Comparison of ENCODE assay signal across 17 mouse cellular contexts in genomic region chr1:25892970-25893369, GRCm38 (mm10).
DNase-seq lines count a peak whose midpoint lies in the region; ATAC-seq lines count a peak whose summit lies in the region.
"Had no signal": no experiment of that assay in that cellular context is flagged by ENCODE, and none has a peak within 500 bp of the region (broad histone marks: within the 10 kb centered on the region; RNA-seq: fewer than 3 reads in every experiment).

No protein-coding gene starts in this region.

- WGBS in neural tube, embryonic 13.5 days, result 53% methylated on average over 4 of the region's 4 CpGs
- WGBS in forebrain, embryonic 15.5 days, result 19% methylated on average over 4 of the region's 4 CpGs
- 30% methylated on average over 4 of the region's 4 CpGs for WGBS in hindbrain, embryonic 16.5 days
- 76% methylated on average over 4 of the region's 4 CpGs for WGBS in embryonic facial prominence, embryonic 10.5 days

- peak; percentile 64; the same call in 1 of the 2 replicates for ATAC-seq in neural tube, embryonic 13.5 days (ENCODE audit: low read depth)
- ATAC-seq in forebrain, embryonic 15.5 days (replicated peaks), result peak; percentile 85
- ATAC-seq in hindbrain, embryonic 16.5 days, result peak; percentile 84
- no peak for ATAC-seq in erythroblast, adult 5-6 weeks (replicated peaks; ENCODE audit: low FRiP score, poor library complexity, severe bottlenecking)
- ATAC-seq: intestine, postnatal 0 days; liver, embryonic 12.5 days had no signal

- no peaks in the 10 kb centered on the region for H3K27me3 ChIP-seq in neural tube, embryonic 13.5 days
- H3K27me3 ChIP-seq in forebrain, embryonic 15.5 days, result no peaks in the 10 kb centered on the region
- H3K27me3 ChIP-seq in hindbrain, embryonic 16.5 days (replicated peaks; ENCODE audit: control insufficient read depth, insufficient read depth, low read length), result no peaks in the 10 kb centered on the region
- H3K27me3 ChIP-seq in embryonic facial prominence, embryonic 10.5 days (replicated peaks; ENCODE audit: low read depth, poor library complexity, severe bottlenecking), result no peaks in the 10 kb centered on the region
- H3K27me3 ChIP-seq: liver, embryonic 12.5 days; lung, embryonic 15.5 days had no signal

- no peak overlapping the region for H3K4me3 ChIP-seq in neural tube, embryonic 13.5 days
- H3K4me3 ChIP-seq in forebrain, embryonic 15.5 days, result no peak overlapping the region
- H3K4me3 ChIP-seq in hindbrain, embryonic 16.5 days (ENCODE audit: low read length), result no peak overlapping the region
- no peak overlapping the region for H3K4me3 ChIP-seq in embryonic facial prominence, embryonic 10.5 days
- H3K4me3 ChIP-seq: heart, adult 2 months; limb, embryonic 10.5 days; liver, embryonic 12.5 days; lung, embryonic 15.5 days had no signal

- H3K27ac ChIP-seq in neural tube, embryonic 13.5 days (replicated peaks), result no peak overlapping the region
- H3K27ac ChIP-seq in forebrain, embryonic 15.5 days (replicated peaks), result no peak overlapping the region; the same call in 1 of the 2 replicates
- H3K27ac ChIP-seq in hindbrain, embryonic 16.5 days (ENCODE audit: low read depth, low read length), result no peak overlapping the region
- no peak overlapping the region for H3K27ac ChIP-seq in embryonic facial prominence, embryonic 10.5 days (replicated peaks)
- H3K27ac ChIP-seq: heart, adult 2 months; limb, embryonic 10.5 days; liver, embryonic 12.5 days; lung, embryonic 15.5 days had no signal

- no peak overlapping the region for H3K9ac ChIP-seq in neural tube, embryonic 13.5 days
- no peak overlapping the region for H3K9ac ChIP-seq in forebrain, embryonic 15.5 days (replicated peaks)
- no peak overlapping the region for H3K9ac ChIP-seq in hindbrain, embryonic 16.5 days (ENCODE audit: low read depth, low read length)
- H3K9ac ChIP-seq: liver, embryonic 12.5 days; lung, embryonic 15.5 days had no signal

- H3K9me3 ChIP-seq in neural tube, embryonic 13.5 days, result no peaks in the 10 kb centered on the region
- no peaks in the 10 kb centered on the region for H3K9me3 ChIP-seq in forebrain, embryonic 15.5 days
- no peaks in the 10 kb centered on the region for H3K9me3 ChIP-seq in hindbrain, embryonic 16.5 days (ENCODE audit: control insufficient read depth, low read length)
- no peaks in the 10 kb centered on the region for H3K9me3 ChIP-seq in embryonic facial prominence, embryonic 10.5 days
- H3K9me3 ChIP-seq: G1E; limb, embryonic 10.5 days; liver, embryonic 12.5 days; lung, embryonic 15.5 days had no signal

- no peaks in the 10 kb centered on the region for H3K36me3 ChIP-seq in neural tube, embryonic 13.5 days
- H3K36me3 ChIP-seq in forebrain, embryonic 15.5 days, result no peaks in the 10 kb centered on the region
- no peaks in the 10 kb centered on the region for H3K36me3 ChIP-seq in hindbrain, embryonic 16.5 days (ENCODE audit: control insufficient read depth, insufficient read depth, low read length)
- H3K36me3 ChIP-seq in embryonic facial prominence, embryonic 10.5 days (replicated peaks), result no peaks in the 10 kb centered on the region
- H3K36me3 ChIP-seq: G1E; limb, embryonic 10.5 days; liver, embryonic 12.5 days; lung, embryonic 15.5 days had no signal

- no peak overlapping the region for H3K4me2 ChIP-seq in neural tube, embryonic 13.5 days
- H3K4me2 ChIP-seq in forebrain, embryonic 15.5 days (replicated peaks), result no peak overlapping the region
- H3K4me2 ChIP-seq in hindbrain, embryonic 16.5 days (ENCODE audit: low read length), result no peak overlapping the region
- H3K4me2 ChIP-seq: liver, embryonic 12.5 days; lung, embryonic 15.5 days had no signal

- no peaks in the 10 kb centered on the region for H3K4me1 ChIP-seq in neural tube, embryonic 13.5 days (replicated peaks)
- peaks cover 7% of the 10 kb centered on the region; the same call in 1 of the 2 replicates for H3K4me1 ChIP-seq in forebrain, embryonic 15.5 days
- H3K4me1 ChIP-seq in hindbrain, embryonic 16.5 days (ENCODE audit: control insufficient read depth, insufficient read depth, low read depth, low read length), result no peaks in the 10 kb centered on the region
- H3K4me1 ChIP-seq in embryonic facial prominence, embryonic 10.5 days, result no peaks in the 10 kb centered on the region
- H3K4me1 ChIP-seq: limb, embryonic 10.5 days; liver, embryonic 12.5 days; lung, embryonic 15.5 days had no signal

- no peak for DNase-seq in neural tube, embryonic 10.5 days (ENCODE audit: extremely low spot score, low spot score)
- peak; percentile 35 for DNase-seq in retina, embryonic 14.5 days (ENCODE audit: low spot score)
- no peak for DNase-seq in heart, adult 9 months (ENCODE audit: low spot score in 2 of 2)
- no peak for DNase-seq in embryonic facial prominence, embryonic 10.5 days (ENCODE audit: low spot score)
- DNase-seq: adrenal gland, adult 2 months; heart, adult 2 months; heart, postnatal 10 days; kidney, postnatal 36 days had no signal
